Mouse (Mus musculus) 3T3-L1 (cell line): ENCODE measurements around the gene Whrn.

ENCODE experiments used
- DNase-seq: peaks from one replicate; pipeline ENCODE4 v3.0.0-alpha.2; 2015; ENCODE audit warnings: low read depth, low spot score

Whrn gene

DNA sequence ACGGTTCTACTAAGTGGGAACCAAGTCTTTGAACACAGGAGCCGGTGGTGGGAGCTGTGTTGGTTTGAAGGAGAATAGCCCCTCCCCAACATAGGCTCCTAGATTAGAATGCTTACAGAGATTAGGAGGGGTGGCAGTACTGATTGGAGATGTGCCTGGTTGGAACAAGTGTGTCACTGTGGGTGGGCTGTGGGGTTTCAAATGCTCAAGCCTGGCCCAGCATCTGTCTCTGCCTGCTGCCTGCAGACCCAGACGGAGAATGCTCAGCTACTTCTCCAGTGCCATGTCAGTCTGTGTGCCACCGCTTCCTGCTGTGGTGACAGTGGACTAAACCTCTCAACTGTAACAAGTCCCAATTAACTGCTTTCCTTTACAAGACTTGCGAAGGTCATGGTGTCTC, 45.2 kb downstream of the Whrn start:
- no peak for DNase-seq

DNA sequence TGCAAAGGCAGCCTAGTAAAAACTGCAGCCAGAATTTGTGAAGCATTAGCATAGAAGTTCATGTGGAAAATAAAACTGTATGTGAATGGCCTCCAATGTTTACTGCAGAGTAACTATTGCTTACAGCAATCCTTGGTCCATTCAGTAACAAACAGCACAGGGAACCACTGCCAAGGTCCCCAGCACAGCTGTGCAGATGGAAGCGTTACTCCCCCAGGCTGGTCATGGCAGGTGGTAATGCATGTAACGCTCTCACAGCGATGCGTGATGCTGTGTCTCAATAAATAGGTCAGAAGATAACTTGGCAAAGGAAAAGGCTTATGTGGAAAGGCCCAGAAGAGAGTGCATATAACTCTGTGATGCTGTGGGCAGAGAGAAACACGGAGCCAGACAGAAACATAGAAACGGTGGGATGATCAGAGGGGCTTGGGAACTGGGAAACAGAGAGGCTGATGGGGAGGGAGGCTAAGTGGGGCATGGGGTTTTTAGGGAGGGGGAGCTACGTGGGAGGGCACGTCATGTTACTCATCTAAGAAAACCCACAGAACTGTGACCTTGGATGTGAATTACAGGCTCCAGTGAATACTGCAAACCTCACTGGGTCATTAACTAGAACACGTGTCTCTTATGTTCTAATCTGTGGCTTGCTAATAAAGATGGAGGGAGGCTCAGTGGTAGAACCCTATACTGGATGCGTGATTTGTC, 51.3 kb downstream of the Whrn start:
- DNase-seq, result no peak

DNA sequence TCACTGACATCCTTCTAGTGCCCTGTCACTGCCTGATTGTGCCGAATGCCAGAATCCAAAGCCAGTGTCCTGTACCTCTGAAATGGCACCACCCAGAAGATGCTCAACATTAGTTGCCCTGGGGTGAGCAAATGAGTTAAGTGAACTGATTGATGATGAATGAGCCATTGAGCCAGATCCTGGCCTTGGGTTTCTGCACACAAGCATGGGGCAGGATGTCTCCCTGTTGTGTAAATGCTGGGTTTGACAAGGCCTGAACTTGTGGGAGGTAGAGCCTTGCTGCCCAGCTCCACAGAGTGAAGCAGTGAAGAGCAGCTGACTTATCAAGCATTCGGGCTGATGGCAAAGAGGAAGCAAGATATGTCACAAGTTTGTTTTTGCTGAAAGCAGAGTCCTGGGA, 52.7 kb downstream of the Whrn start:
- no peak for DNase-seq

- no peak for DNase-seq
Measured at GRCm38 (mm10) chr4:63441616-63442015, 54.2 kb downstream of the Whrn start.

GRCm38 (mm10) chr4:63440262-63440661, 55.5 kb downstream of the Whrn start:
- DNase-seq, result no peak

DNA sequence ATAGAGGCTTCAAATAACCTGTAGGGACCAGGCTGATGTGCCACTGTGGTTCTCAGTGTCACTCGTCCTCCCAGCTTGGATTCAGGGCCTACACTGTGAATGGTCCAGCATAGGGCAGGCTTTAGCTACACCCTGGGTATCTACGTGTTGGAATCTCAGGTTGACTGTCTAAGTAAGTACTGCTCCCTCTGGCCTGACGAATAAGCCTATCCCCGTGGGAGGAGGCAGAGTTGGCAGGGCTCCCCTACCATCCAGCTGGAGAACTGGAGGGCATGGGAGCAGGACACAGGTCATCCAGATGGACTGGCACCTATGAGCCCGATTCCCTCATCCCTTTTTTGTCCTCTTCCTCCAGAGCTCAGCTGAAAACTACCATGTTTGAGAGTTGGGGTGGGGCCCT, 57.8 kb downstream of the Whrn start:
- DNase-seq, result no peak

GRCm38 (mm10) chr4:63437119-63437815, 58.5 kb downstream of the Whrn start:
- DNase-seq, result no peak

- DNase-seq, result no peak
Measured at GRCm38 (mm10) chr4:63435402-63435801, 60.4 kb downstream of the Whrn start.

GRCm38 (mm10) chr4:63431098-63431497, 64.7 kb downstream of the Whrn start:
- DNase-seq, result no peak

GRCm38 (mm10) chr4:63430357-63430756, 65.4 kb downstream of the Whrn start:
- no peak for DNase-seq

DNA sequence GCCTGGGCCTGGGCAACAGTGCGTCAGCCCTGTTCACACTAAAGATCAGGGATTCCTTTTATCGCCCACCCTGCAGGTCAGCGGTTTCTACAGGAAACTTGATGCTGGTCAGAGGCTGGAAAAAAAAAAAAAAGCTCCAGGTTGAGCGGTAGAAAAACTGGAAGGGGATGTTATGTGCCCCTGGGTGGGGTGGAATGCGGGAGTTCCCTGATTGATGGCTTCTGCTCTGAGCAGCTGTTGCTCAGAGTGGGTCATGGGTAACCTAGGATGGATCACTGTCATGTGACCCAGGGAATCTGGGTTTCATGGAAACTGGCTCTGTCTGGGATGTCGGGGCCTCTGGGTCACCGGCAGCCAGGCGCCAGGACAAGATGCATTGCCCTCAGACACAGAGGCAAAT, 69.5 kb downstream of the Whrn start:
- DNase-seq, result no peak

GRCm38 (mm10) chr4:63423811-63424210, 72.0 kb downstream of the Whrn start:
- DNase-seq, result no peak

- DNase-seq, result no peak
Measured at GRCm38 (mm10) chr4:63423231-63423630, 72.6 kb downstream of the Whrn start.

- DNase-seq, result peak; percentile 50
Measured at GRCm38 (mm10) chr4:63420143-63420920, 75.5 kb downstream of the Whrn start.

GRCm38 (mm10) chr4:63418270-63418669, 77.5 kb downstream of the Whrn start:
- no peak for DNase-seq

- DNase-seq, result peak; percentile 91
Measured at GRCm38 (mm10) chr4:63417318-63417957, 78.4 kb downstream of the Whrn start.

DNA sequence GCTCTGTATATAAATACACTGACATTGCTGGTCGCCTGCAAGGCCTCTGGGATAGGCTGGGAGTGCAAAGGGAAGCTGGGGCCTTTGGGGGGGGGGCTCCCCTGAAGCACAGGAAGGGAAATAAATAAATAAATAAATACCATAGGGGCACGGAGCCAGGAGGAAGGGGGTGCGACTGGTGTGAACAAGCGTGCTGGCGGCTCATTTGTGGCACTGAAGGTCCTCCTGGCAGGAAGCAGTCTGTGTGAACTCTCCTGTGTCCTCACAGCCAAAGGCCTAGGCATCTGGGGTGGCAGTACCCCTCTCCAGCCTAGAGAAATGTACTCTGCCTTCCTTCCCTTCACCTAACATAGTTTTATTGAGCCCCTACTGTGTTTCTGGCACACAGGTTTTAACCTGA, 80.8 kb downstream of the Whrn start:
- no peak for DNase-seq

- DNase-seq, result no peak
Measured at GRCm38 (mm10) chr4:63411222-63411621, 84.6 kb downstream of the Whrn start.

GRCm38 (mm10) chr4:63410583-63410934, 85.2 kb downstream of the Whrn start:
- peak; percentile 84 for DNase-seq

GRCm38 (mm10) chr4:63409908-63410582, 85.7 kb downstream of the Whrn start:
- peak; percentile 68 for DNase-seq

DNA sequence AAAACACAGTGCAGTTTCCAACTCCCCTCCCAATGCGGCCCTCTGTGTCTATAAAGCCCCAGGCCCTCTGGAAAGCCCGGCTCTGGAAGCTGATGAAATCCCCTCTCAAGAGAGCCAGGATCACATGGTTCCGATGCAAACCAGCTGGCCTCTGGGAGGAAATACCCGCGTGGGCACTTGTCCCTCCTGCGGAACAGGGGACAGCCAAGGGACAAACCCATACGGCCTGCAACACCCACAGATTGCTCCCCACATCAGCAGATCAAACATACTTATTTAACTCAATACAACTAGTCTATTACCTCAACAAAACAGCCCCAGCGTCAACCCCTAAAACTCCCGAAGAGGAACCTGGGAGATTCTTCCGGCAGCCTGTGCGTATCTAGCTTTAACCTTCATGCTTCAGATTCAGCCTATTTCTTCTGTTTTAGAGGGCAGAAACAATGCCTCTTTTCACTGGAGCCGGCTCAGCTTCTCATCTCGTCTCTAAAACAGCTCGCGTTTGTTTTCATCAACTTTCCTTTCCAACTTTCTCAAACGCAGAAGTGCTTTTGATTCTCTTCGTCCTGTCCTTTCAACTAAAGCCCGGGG, 86.4 kb downstream of the Whrn start:
- DNase-seq, result peak; percentile 69
